Mouse (Mus musculus): ENCODE data around the gene Serpina1f. TPM values are rescaled to one million over a fixed set of nuclear protein-coding genes. Genes with fewer than 3 reads are reported as not detected.
"Not testable (repeated sequence)": the region's sequence is repeated elsewhere in the genome, so short reads cannot be mapped to it uniquely, and the experiment has no call there.

Gene Serpina1f
- polyA plus RNA-seq, 1 experiment from 2014 or later, result not detected

- Histone ChIP-seq H3K27me3 (ENCODE audit: control insufficient read depth, insufficient read depth, low read length) (no peaks in the 10 kb centered on the region), H3K9me3 (ENCODE audit: control insufficient read depth, low read length) (no peaks in the 10 kb centered on the region), H3K4me2 (replicated peaks; ENCODE audit: low read depth, low read length) (no peak overlapping the region), H3K4me3 (ENCODE audit: low read depth, low read length) (no peak overlapping the region), H3K36me3 (ENCODE audit: control insufficient read depth, insufficient read depth, low read length) (no peaks in the 10 kb centered on the region), H3K4me1 (replicated peaks; ENCODE audit: control insufficient read depth, insufficient read depth, low read length) (no peaks in the 10 kb centered on the region), H3K27ac (ENCODE audit: low read depth, low read length) (no peak overlapping the region), H3K9ac (ENCODE audit: low read depth, low read length) (no peak overlapping the region)
- 82% methylated on average over 2 of the region's 2 CpGs for WGBS
- no peak for ATAC-seq (ENCODE audit: low FRiP score)
- no peak for DNase-seq (ENCODE audit: low spot score)
These were observed 22.1 kb downstream of the Serpina1f start for GRCm38 (mm10) chr12:103673179-103673578.

DNA sequence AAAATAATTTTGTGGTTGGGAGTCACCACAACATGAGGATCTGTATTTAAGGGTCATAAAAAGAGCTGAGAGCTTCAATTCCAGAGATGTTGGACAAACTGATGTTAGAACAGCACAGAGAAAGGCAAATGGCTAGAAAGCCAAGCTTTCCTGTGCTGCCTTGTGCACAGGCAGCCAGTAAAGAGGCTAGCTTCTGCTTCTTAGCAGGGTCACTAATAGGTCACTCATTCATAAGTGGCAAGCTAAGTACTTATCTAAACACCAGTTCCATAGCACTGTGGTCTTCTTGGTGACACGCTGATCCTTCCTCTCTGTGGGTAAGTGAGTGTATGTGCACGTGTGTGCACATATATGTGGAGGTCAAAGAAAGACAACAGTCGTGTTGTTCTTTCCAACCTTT is 23.8 kb downstream of the Serpina1f start:
- Histone ChIP-seq H3K4me3 (ENCODE audit: low read depth, low read length) (no peak overlapping the region), H3K9ac (ENCODE audit: low read depth, low read length) (no peak overlapping the region), H3K4me1 (replicated peaks; ENCODE audit: control insufficient read depth, insufficient read depth, low read length) (no peaks in the 10 kb centered on the region), H3K27ac (ENCODE audit: low read depth, low read length) (no peak overlapping the region), H3K36me3 (ENCODE audit: control insufficient read depth, insufficient read depth, low read length) (no peaks in the 10 kb centered on the region), H3K4me2 (replicated peaks; ENCODE audit: low read depth, low read length) (no peak overlapping the region), H3K27me3 (ENCODE audit: control insufficient read depth, insufficient read depth, low read length) (no peaks in the 10 kb centered on the region), H3K9me3 (ENCODE audit: control insufficient read depth, low read length) (no peaks in the 10 kb centered on the region)
- DNase-seq (ENCODE audit: low spot score) (no peak), ATAC-seq (ENCODE audit: low FRiP score) (no peak)
- WGBS, result 89% methylated on average over 3 of the region's 3 CpGs

GRCm38 (mm10) chr12:103670964-103671363 is 24.4 kb downstream of the Serpina1f start:
- Histone ChIP-seq H3K36me3 (ENCODE audit: control insufficient read depth, insufficient read depth, low read length) (no peaks in the 10 kb centered on the region), H3K4me1 (replicated peaks; ENCODE audit: control insufficient read depth, insufficient read depth, low read length) (no peaks in the 10 kb centered on the region), H3K27ac (ENCODE audit: low read depth, low read length) (no peak overlapping the region), H3K9ac (ENCODE audit: low read depth, low read length) (no peak overlapping the region), H3K27me3 (ENCODE audit: control insufficient read depth, insufficient read depth, low read length) (no peaks in the 10 kb centered on the region), H3K4me2 (replicated peaks; ENCODE audit: low read depth, low read length) (no peak overlapping the region), H3K9me3 (ENCODE audit: control insufficient read depth, low read length) (no peaks in the 10 kb centered on the region), H3K4me3 (ENCODE audit: low read depth, low read length) (no peak overlapping the region)
- ATAC-seq (ENCODE audit: low FRiP score) (no peak), DNase-seq (ENCODE audit: low spot score) (no peak)
- WGBS, result 74% methylated on average over 2 of the region's 2 CpGs

GRCm38 (mm10) chr12:103670344-103670743 is 25.0 kb downstream of the Serpina1f start:
- ATAC-seq (ENCODE audit: low FRiP score) (no peak), DNase-seq (ENCODE audit: low spot score) (no peak)
- 87% methylated on average over 5 of the region's 5 CpGs for WGBS
- Histone ChIP-seq H3K4me2 (replicated peaks; ENCODE audit: low read depth, low read length) (no peak overlapping the region), H3K27me3 (ENCODE audit: control insufficient read depth, insufficient read depth, low read length) (no peaks in the 10 kb centered on the region), H3K36me3 (ENCODE audit: control insufficient read depth, insufficient read depth, low read length) (no peaks in the 10 kb centered on the region), H3K4me3 (ENCODE audit: low read depth, low read length) (no peak overlapping the region), H3K4me1 (replicated peaks; ENCODE audit: control insufficient read depth, insufficient read depth, low read length) (no peaks in the 10 kb centered on the region), H3K9ac (ENCODE audit: low read depth, low read length) (no peak overlapping the region), H3K9me3 (ENCODE audit: control insufficient read depth, low read length) (no peaks in the 10 kb centered on the region), H3K27ac (ENCODE audit: low read depth, low read length) (no peak overlapping the region)

GRCm38 (mm10) chr12:103665286-103665685 is 30.0 kb downstream of the Serpina1f start:
- no peak for DNase-seq (ENCODE audit: low spot score)
- no peak overlapping the region for H3K9ac ChIP-seq (ENCODE audit: low read depth, low read length)
- WGBS, result 93% methylated on average over 3 of the region's 3 CpGs
- H3K36me3 ChIP-seq (ENCODE audit: control insufficient read depth, insufficient read depth, low read length), result no peaks in the 10 kb centered on the region
- no peak overlapping the region for H3K4me2 ChIP-seq (replicated peaks; ENCODE audit: low read depth, low read length)
- no peaks in the 10 kb centered on the region for H3K4me1 ChIP-seq (replicated peaks; ENCODE audit: control insufficient read depth, insufficient read depth, low read length)
- ATAC-seq (ENCODE audit: low FRiP score), result no peak
- H3K4me3 ChIP-seq (ENCODE audit: low read depth, low read length), result no peak overlapping the region
- H3K27ac ChIP-seq (ENCODE audit: low read depth, low read length), result no peak overlapping the region
- no peaks in the 10 kb centered on the region for H3K27me3 ChIP-seq (ENCODE audit: control insufficient read depth, insufficient read depth, low read length)
- H3K9me3 ChIP-seq (ENCODE audit: control insufficient read depth, low read length), result no peaks in the 10 kb centered on the region

GRCm38 (mm10) chr12:103662053-103662452 is 33.3 kb downstream of the Serpina1f start:
- H3K9ac ChIP-seq (ENCODE audit: low read depth, low read length); H3K27ac ChIP-seq (ENCODE audit: low read depth, low read length); DNase-seq (ENCODE audit: low spot score); ATAC-seq (ENCODE audit: low FRiP score); H3K4me3 ChIP-seq (ENCODE audit: low read depth, low read length); H3K9me3 ChIP-seq (ENCODE audit: control insufficient read depth, low read length); H3K4me2 ChIP-seq (replicated peaks; ENCODE audit: low read depth, low read length); H3K36me3 ChIP-seq (ENCODE audit: control insufficient read depth, insufficient read depth, low read length); H3K4me1 ChIP-seq (replicated peaks; ENCODE audit: control insufficient read depth, insufficient read depth, low read length); H3K27me3 ChIP-seq (ENCODE audit: control insufficient read depth, insufficient read depth, low read length): not testable (repeated sequence)

- Histone ChIP-seq H3K9ac (ENCODE audit: low read depth, low read length) (no peak overlapping the region), H3K4me1 (replicated peaks; ENCODE audit: control insufficient read depth, insufficient read depth, low read length) (no peaks in the 10 kb centered on the region), H3K36me3 (ENCODE audit: control insufficient read depth, insufficient read depth, low read length) (no peaks in the 10 kb centered on the region), H3K4me3 (ENCODE audit: low read depth, low read length) (no peak overlapping the region), H3K4me2 (replicated peaks; ENCODE audit: low read depth, low read length) (no peak overlapping the region), H3K27ac (ENCODE audit: low read depth, low read length) (no peak overlapping the region), H3K27me3 (ENCODE audit: control insufficient read depth, insufficient read depth, low read length) (no peaks in the 10 kb centered on the region), H3K9me3 (ENCODE audit: control insufficient read depth, low read length) (no peaks in the 10 kb centered on the region)
- no peak for ATAC-seq (ENCODE audit: low FRiP score)
- DNase-seq (ENCODE audit: low spot score), result no peak
- 89% methylated on average over 5 of the region's 5 CpGs for WGBS
These were observed 35.3 kb downstream of the Serpina1f start for GRCm38 (mm10) chr12:103660076-103660475.

DNA sequence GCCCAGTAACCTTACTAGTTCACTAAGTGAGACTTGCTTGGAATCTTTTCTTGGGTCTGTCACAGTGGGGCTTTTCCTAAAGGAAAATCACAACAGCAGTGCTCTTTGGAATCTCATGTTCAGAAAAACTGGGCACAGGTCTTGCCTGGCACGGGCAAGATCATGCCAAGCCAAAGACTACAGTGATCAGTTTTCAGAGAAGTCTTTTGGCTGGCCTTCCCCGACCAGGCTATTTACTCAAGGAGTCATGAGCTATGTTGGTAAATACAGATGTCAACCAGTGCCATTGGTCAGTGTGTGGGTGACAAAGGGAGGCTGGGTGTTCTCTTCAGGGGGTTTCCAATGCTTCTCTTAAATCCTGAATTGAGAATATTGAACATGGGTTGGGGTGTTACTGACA is 36.2 kb downstream of the Serpina1f start:
- no peaks in the 10 kb centered on the region for H3K9me3 ChIP-seq (ENCODE audit: control insufficient read depth, low read length)
- H3K27me3 ChIP-seq (ENCODE audit: control insufficient read depth, insufficient read depth, low read length), result no peaks in the 10 kb centered on the region
- DNase-seq (ENCODE audit: low spot score), result no peak
- WGBS, result 86% methylated on average over 2 of the region's 2 CpGs
- no peak overlapping the region for H3K4me2 ChIP-seq (replicated peaks; ENCODE audit: low read depth, low read length)
- no peaks in the 10 kb centered on the region for H3K4me1 ChIP-seq (replicated peaks; ENCODE audit: control insufficient read depth, insufficient read depth, low read length)
- no peak overlapping the region for H3K27ac ChIP-seq (ENCODE audit: low read depth, low read length)
- H3K4me3 ChIP-seq (ENCODE audit: low read depth, low read length), result no peak overlapping the region
- H3K36me3 ChIP-seq (ENCODE audit: control insufficient read depth, insufficient read depth, low read length), result no peaks in the 10 kb centered on the region
- no peak overlapping the region for H3K9ac ChIP-seq (ENCODE audit: low read depth, low read length)
- ATAC-seq (ENCODE audit: low FRiP score), result no peak

DNA sequence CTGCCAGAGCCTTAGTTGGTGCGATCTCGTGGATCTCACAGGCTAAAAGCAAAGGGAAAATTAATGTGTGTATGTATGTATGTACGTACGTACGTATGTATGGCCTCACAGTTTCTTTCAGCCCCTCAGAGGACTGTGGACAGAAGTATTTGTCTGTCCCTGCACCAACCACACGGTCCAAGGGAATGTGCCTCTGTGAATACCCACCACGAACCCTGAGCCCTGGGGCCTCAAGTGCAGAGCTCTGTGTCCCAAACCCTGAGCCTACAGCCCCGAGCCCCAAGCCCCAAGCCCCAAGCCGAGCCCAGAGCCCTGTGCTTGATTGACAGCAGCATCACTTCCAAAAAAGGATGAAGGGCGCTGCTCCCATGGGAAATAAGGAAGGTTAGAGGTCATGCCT is 37.3 kb downstream of the Serpina1f start:
- Histone ChIP-seq H3K9me3 (ENCODE audit: control insufficient read depth, low read length) (no peaks in the 10 kb centered on the region), H3K9ac (ENCODE audit: low read depth, low read length) (no peak overlapping the region), H3K27ac (ENCODE audit: low read depth, low read length) (no peak overlapping the region), H3K4me1 (replicated peaks; ENCODE audit: control insufficient read depth, insufficient read depth, low read length) (no peaks in the 10 kb centered on the region), H3K4me2 (replicated peaks; ENCODE audit: low read depth, low read length) (no peak overlapping the region), H3K4me3 (ENCODE audit: low read depth, low read length) (no peak overlapping the region), H3K36me3 (ENCODE audit: control insufficient read depth, insufficient read depth, low read length) (no peaks in the 10 kb centered on the region), H3K27me3 (ENCODE audit: control insufficient read depth, insufficient read depth, low read length) (no peaks in the 10 kb centered on the region)
- ATAC-seq (ENCODE audit: low FRiP score), result no peak
- WGBS, result 86% methylated on average over 10 of the region's 10 CpGs
- DNase-seq (ENCODE audit: low spot score), result no peak

Data from hindbrain, embryonic 11.5 days (tissue).